Mouse (Mus musculus) forebrain, postnatal 0 days (tissue): ENCODE measurements around the gene Cd200r4. TPM values are rescaled to one million over a fixed set of nuclear protein-coding genes. Genes with fewer than 3 reads are reported as not detected.
"Not testable (repeated sequence)": the region's sequence is repeated elsewhere in the genome, so short reads cannot be mapped to it uniquely, and the experiment has no call there.

Experiments
- ATAC-seq: fragments of 200-750 bp; cut with Nextera tagmentation; 2 replicates; pipeline ENCODE4 v1.8.0; 2017; ENCODE audit warnings: mild to moderate bottlenecking, moderate library complexity
- DNase-seq: peaks from one replicate; pipeline ENCODE4 v3.0.0-alpha.2; 2015
- H3K27ac ChIP-seq: fragments of 300-500 bp; sonication (generic); 2 replicates; pipeline ENCODE4 v1.5.1; 2014; ENCODE audit warnings: low read depth, mild to moderate bottlenecking, antibody characterized with exemption, low read length, moderate library complexity, mixed read lengths
- H3K27me3 ChIP-seq: fragments of 300-500 bp; sonication (generic); 2 replicates; pipeline ENCODE4 v1.6.1; 2014; ENCODE audit warnings: mild to moderate bottlenecking, low read length, mixed read lengths; ENCODE audit not compliant: insufficient read depth
- H3K36me3 ChIP-seq: fragments of 300-500 bp; sonication (generic); 2 replicates; pipeline ENCODE4 v1.6.1; 2014; ENCODE audit warnings: mild to moderate bottlenecking, moderate library complexity; ENCODE audit not compliant: insufficient read depth
- H3K4me1 ChIP-seq: fragments of 300-500 bp; sonication (generic); 2 replicates; pipeline ENCODE4 v1.6.1; 2014; ENCODE audit warnings: antibody characterized with exemption; ENCODE audit not compliant: insufficient read depth
- H3K4me2 ChIP-seq: fragments of 300-500 bp; sonication (generic); 2 replicates; pipeline ENCODE4 v1.6.1; 2014; ENCODE audit warnings: low read depth, mild to moderate bottlenecking, moderate library complexity
- H3K4me3 ChIP-seq: fragments of 300-500 bp; sonication (generic); 2 replicates; pipeline ENCODE4 v1.5.1; 2014; ENCODE audit warnings: low read depth, low read length, mixed read lengths
- H3K9ac ChIP-seq: fragments of 300-500 bp; sonication (generic); 2 replicates; pipeline ENCODE4 v1.6.1; 2014; ENCODE audit warnings: mild to moderate bottlenecking
- H3K9me3 ChIP-seq: fragments of 300-500 bp; sonication (generic); 2 replicates; pipeline ENCODE4 v1.6.1; 2016; ENCODE audit warnings: low read length
- CTCF ChIP-seq: sonication (generic); IDR thresholded peaks from 2 replicates; pipeline ENCODE4 v1.5.1; 2016; ENCODE audit warnings: antibody characterized with exemption, control low read depth, low read depth
- WGBS: fragments of 180-500 bp; shearing (Covaris S2); extraction: QIAGEN DNeasy Blood & Tissue Kit; methylation state at CpG from one replicate; pipeline ENCODE4 v1.1.7; 2014; 5-methylcytosine and 5-hydroxymethylcytosine counted together
- polyA plus RNA-seq: library from polyadenylated mRNA; unstranded; fragments of >200 nt; fragmentation: Nextera tagmentation; extraction: Ambion mirVana; gene quantifications from 2 replicates; pipeline ENCODE4 v1.2.1, GENCODE M21; 2015
- total RNA-seq: library from RNA; depleted of rRNA; stranded (reverse); fragments of >200 nt; gene quantifications from 2 replicates; pipeline ENCODE4 v1.2.3, GENCODE M21; 2014

Cd200r4 gene
- total and polyA plus RNA-seq, 2 experiments from 2014 or later = 0.22 TPM; not detected in 1

DNA sequence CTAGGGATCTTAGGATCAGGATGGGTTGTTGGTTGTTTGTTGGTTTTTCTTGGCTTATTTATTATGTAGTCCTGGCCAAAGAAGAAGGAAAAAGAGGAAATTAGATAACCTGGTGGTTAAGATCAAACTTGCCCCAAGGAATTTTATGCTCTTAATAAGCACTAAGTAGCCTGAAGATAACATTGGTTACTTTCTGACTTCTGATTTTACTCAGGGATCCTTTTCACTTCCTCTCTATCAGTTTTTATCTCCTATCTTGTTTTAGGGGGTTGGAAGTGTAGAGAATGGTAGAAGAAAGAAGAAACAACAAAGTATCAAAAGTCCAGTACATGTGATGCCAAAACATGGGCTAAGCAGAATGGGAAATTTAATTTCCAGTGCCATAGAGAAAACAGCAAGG, 5.6 kb upstream of the Cd200r4 start:
- Histone ChIP-seq H3K27me3 (no peaks in the 10 kb centered on the region), H3K9me3 (no peaks in the 10 kb centered on the region), H3K4me1 (no peaks in the 10 kb centered on the region), H3K36me3 (no peaks in the 10 kb centered on the region), H3K9ac (no peak overlapping the region), H3K27ac (no peak overlapping the region), H3K4me2 (no peak overlapping the region), H3K4me3 (no peak overlapping the region)
- no peak for DNase-seq
- no peak for ATAC-seq
- no peak for TF ChIP-seq CTCF

DNA sequence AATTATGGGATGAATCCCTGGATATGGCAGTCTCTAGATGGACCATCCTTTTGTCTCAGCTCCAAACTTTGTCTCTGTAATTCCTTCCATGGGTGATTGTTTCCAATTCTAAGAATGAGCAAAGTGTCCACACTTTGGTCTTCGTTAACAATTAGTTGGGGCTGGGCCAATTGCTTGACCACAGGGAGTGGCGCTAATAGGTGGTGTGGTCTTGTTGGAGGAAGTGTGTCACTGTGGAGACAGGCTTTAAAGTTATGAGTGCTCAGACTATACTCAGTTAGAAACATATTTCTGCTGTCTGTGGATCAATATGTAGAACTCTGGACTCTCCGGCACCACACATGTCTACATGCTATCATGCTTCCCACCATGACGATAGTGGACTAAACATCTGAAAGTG, 1.3 kb upstream of the Cd200r4 start:
- H3K36me3 ChIP-seq, H3K9ac ChIP-seq, H3K4me2 ChIP-seq, H3K27me3 ChIP-seq, DNase-seq, H3K27ac ChIP-seq, ATAC-seq, H3K4me3 ChIP-seq, H3K4me1 ChIP-seq, H3K9me3 ChIP-seq: not testable (repeated sequence)
- WGBS = 96% methylated on average over 4 of the region's 4 CpGs

DNA sequence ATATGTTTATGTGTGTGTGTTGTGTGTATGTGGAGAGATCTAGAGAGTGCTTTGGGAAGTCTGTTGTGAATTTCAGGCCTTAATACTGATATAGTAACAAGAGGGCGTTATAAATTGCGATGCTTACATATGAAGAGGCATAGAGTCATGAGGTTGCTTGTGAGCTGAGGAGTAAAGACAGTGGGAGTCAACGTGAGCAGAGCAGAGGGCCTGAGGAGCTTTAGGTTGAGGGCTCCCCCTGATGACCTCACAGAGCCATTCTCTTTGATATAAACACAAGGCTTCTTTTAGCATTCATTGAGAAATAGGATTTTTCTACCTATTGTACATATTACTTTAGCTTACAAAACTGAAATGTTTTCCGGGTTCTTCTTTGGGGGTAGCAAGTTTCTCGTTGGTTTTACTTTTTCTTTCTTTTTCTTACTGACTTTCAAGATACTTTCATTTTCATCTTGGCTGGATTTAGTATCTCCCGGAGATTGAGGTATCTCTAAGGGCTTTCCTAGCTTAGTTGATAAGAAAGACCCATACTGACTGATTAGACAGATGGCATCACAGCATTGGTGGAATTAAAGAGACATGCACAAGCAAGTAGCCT, 1.0 kb downstream of the Cd200r4 start:
- H3K27ac ChIP-seq = no peak overlapping the region
- no peaks in the 10 kb centered on the region for H3K27me3 ChIP-seq
- no peak for TF ChIP-seq CTCF
- ATAC-seq (no peak), DNase-seq (no peak)
- no peaks in the 10 kb centered on the region for H3K9me3 ChIP-seq
- H3K9ac ChIP-seq = no peak overlapping the region
- no peaks in the 10 kb centered on the region for H3K36me3 ChIP-seq
- H3K4me3 ChIP-seq = no peak overlapping the region
- no peak overlapping the region for H3K4me2 ChIP-seq
- no peaks in the 10 kb centered on the region for H3K4me1 ChIP-seq
- 87% methylated on average over 6 of the region's 6 CpGs for WGBS

DNA sequence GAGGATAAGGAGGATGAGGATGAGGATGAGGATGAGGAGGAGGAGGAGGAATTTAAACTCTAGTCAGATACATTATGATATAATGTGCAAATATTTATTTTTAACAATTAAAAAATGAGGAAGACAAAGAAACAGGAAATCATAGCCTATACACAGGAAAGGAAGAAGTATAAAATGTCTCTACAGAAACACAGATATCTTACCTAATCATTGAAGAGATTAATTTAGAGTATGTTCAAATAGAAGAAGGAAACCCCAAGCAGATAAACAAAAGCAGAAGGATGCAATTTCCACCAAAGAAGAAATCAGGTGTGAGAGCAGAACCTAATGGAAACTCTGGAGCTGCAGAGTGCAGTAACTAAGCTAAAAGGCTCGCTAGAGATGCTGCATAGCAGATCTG, 6.5 kb downstream of the Cd200r4 start:
- Histone ChIP-seq H3K27me3 (no peaks in the 10 kb centered on the region), H3K4me3 (no peak overlapping the region), H3K9ac (no peak overlapping the region), H3K4me2 (no peak overlapping the region), H3K9me3 (no peaks in the 10 kb centered on the region), H3K36me3 (no peaks in the 10 kb centered on the region), H3K27ac (no peak overlapping the region), H3K4me1 (no peaks in the 10 kb centered on the region)
- ATAC-seq (no peak), DNase-seq (no peak)
- no peak for TF ChIP-seq CTCF
- WGBS = 54% methylated on average over 1 of the region's 1 CpGs

DNA sequence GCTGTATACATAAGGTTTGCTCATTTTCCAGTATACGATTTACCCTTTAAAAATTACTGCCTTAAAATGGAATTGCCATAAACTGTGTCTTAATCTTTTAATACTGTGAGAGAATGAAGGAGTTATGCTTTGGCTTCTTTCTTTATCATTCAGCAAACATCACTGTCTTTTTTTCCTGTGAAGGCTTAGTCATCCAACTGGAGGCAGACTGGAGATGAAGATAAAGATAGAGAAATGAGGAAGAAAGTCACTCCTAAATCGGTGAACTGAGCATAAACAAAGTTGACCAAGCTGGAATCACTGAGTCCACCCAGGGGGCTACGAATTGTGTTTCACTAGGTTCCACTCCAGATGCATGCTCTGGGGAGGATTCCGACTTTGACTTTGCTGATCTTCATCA, 9.0 kb downstream of the Cd200r4 start:
- no peaks in the 10 kb centered on the region for H3K36me3 ChIP-seq
- H3K4me3 ChIP-seq = no peak overlapping the region
- no peaks in the 10 kb centered on the region for H3K4me1 ChIP-seq
- no peak for DNase-seq
- no peak overlapping the region for H3K4me2 ChIP-seq
- no peak overlapping the region for H3K9ac ChIP-seq
- ATAC-seq = no peak
- no peak overlapping the region for H3K27ac ChIP-seq
- no peaks in the 10 kb centered on the region for H3K27me3 ChIP-seq
- no peaks in the 10 kb centered on the region for H3K9me3 ChIP-seq
- WGBS = 89% methylated on average over 4 of the region's 4 CpGs
- TF ChIP-seq CTCF = no peak

DNA sequence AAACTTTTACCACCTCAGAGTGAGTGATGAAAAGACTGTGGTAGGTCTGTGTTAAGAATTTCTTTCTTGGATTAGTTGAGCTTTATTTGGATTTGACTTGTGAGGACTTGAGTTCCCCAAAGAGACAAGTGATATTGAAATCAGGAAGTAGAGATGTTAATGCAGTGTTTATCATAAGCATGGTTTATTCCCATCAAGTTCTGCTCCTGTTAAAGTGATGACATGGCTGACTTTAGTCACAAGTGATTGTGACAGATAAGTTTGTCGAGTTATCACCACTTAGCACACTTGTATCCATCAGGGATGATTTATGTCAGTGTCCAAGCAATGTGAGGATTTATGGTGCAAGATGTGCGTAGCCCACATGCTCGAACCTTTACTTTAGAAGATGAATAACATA, 20.8 kb downstream of the Cd200r4 start:
- no peaks in the 10 kb centered on the region for H3K27me3 ChIP-seq
- no peaks in the 10 kb centered on the region for H3K4me1 ChIP-seq
- H3K4me3 ChIP-seq = no peak overlapping the region
- no peak overlapping the region for H3K9ac ChIP-seq
- H3K36me3 ChIP-seq = no peaks in the 10 kb centered on the region
- no peak overlapping the region for H3K4me2 ChIP-seq
- 83% methylated on average over 3 of the region's 3 CpGs for WGBS
- H3K9me3 ChIP-seq = no peaks in the 10 kb centered on the region
- no peak for TF ChIP-seq CTCF
- ATAC-seq (no peak), DNase-seq (no peak)
- no peak overlapping the region for H3K27ac ChIP-seq

DNA sequence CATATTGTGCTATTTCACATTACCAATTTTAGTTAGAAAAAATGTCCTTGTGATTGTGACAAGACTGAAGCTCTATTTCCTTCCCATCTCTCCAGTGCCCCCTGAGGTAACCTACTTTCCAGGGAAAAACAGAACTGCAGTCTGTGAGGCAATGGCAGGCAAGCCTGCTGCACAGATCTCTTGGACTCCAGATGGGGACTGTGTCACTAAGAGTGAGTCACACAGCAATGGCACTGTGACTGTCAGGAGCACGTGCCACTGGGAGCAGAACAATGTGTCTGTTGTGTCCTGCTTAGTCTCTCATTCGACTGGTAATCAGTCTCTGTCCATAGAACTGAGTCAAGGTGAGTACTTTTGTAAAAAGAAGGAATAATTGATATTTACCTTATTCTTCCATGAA, 21.7 kb downstream of the Cd200r4 start:
- WGBS = 36% methylated on average over 2 of the region's 2 CpGs
- not testable (repeated sequence) for H3K4me3 ChIP-seq, ATAC-seq

DNA sequence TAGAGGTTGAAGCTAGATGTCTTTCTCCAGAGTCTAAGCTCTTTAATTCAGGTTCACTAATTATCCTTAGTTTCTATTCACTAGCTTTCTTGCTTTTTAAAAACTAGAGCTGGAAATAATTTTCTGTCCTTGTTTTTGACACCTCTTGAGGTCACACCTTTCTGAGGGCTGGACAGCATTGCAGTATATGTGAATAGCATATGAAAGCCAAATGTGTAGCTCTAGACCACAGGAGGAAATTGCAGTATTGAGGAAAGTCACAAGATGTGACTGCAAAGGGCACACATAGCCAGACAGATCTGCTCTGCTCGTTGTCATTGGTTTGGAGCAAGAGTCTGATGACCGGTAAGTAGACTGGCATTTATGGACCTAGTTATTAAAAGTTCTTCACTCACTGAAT, 55.3 kb downstream of the Cd200r4 start, which contains the start of gene Cd200r2:
Gene Cd200r2 (plus strand): TSS at position 301 of the 400 bp plus-strand sequence.
- TF ChIP-seq CTCF = no peak
- Histone ChIP-seq H3K9ac (no peak within 1 kb of the TSS), H3K36me3 (no peaks in the 10 kb centered on the region), H3K4me3 (no peak within 1 kb of the TSS), H3K27ac (no peak within 1 kb of the TSS), H3K9me3 (no peaks in the 10 kb centered on the region), H3K27me3 (no peaks in the 10 kb centered on the region), H3K4me1 (no peaks in the 10 kb centered on the region), H3K4me2 (no peak within 1 kb of the TSS)
- DNase-seq (no peak), ATAC-seq (no peak)
- WGBS = 88% methylated on average over 2 of the region's 2 CpGs

More for the DNA sequence above, 21.7 kb downstream of the Cd200r4 start:
- not testable (repeated sequence) for H3K27me3 ChIP-seq, H3K4me2 ChIP-seq, H3K4me1 ChIP-seq, H3K9ac ChIP-seq, H3K27ac ChIP-seq, DNase-seq, H3K9me3 ChIP-seq, H3K36me3 ChIP-seq
